Mouse (Mus musculus) myocyte (in vitro differentiated cells): ENCODE data around the gene Zfp853. TPM values are rescaled to one million over a fixed set of nuclear protein-coding genes. Genes with fewer than 3 reads are reported as not detected.
A peak's percentile ranks its signal among the peaks of the same experiment; 100 is the strongest.

Experiments
- H3K27me3 ChIP-seq: one replicate; pipeline ENCODE4 v1.6.1; 2011; ENCODE audit not compliant: control insufficient read depth, insufficient read depth, insufficient read length
- H3K36me3 ChIP-seq: one replicate; pipeline ENCODE4 v1.6.1; 2011; ENCODE audit not compliant: control insufficient read depth, insufficient read depth
- H3K4me2 ChIP-seq: one replicate; pipeline ENCODE4 v1.6.1; 2011; ENCODE audit warnings: low read depth, control low read depth
- H3K4me3 ChIP-seq: one replicate; pipeline ENCODE4 v1.5.1; 2011; ENCODE audit warnings: mild to moderate bottlenecking, control low read depth, moderate library complexity
- H3K79me2 ChIP-seq: one replicate; pipeline ENCODE4 v1.6.1; 2011; ENCODE audit not compliant: control insufficient read depth, insufficient read depth
- H3ac ChIP-seq: one replicate; pipeline ENCODE4 v1.6.1; 2011; ENCODE audit not compliant: control insufficient read depth, insufficient read length
- CEBPB ChIP-seq: IDR thresholded peaks from 2 replicates; pipeline ENCODE4 v1.6.1; 2011; ENCODE audit warnings: mild to moderate bottlenecking, moderate library complexity; ENCODE audit not compliant: poor library complexity, insufficient read depth, severe bottlenecking
- E2F4 ChIP-seq: IDR thresholded peaks from one replicate; pipeline ENCODE4 v1.6.1; 2011; ENCODE audit warnings: mild to moderate bottlenecking, control low read depth, moderate library complexity; ENCODE audit not compliant: insufficient read depth
- MAX ChIP-seq: IDR thresholded peaks from one replicate; pipeline ENCODE4 v1.6.1; 2011; ENCODE audit warnings: low read depth, mild to moderate bottlenecking, control low read depth
- MYOD1 ChIP-seq, 3 experiments: IDR thresholded peaks; one replicate each; pipeline ENCODE4 v1.6.1; 2011; ENCODE audit warnings: control low read depth in 2 of 3, low read depth in 2 of 3, mild to moderate bottlenecking in 2 of 3, moderate library complexity in 1 of 3; ENCODE audit not compliant: insufficient read length in 2 of 3, control insufficient read depth in 1 of 3
- MYOG ChIP-seq, 3 experiments: IDR thresholded peaks; one replicate each; pipeline ENCODE4 v1.6.1; 2011; ENCODE audit warnings: control low read depth in 2 of 3, low read depth in 2 of 3, mild to moderate bottlenecking in 2 of 3; ENCODE audit not compliant: insufficient read length in 2 of 3, control insufficient read depth in 1 of 3, insufficient read depth in 1 of 3
- POLR2A ChIP-seq: IDR thresholded peaks from one replicate; pipeline ENCODE4 v1.6.1; 2011; ENCODE audit warnings: low read depth, mild to moderate bottlenecking, control low read depth, moderate library complexity; ENCODE audit not compliant: insufficient read length
- POLR2AphosphoS2 ChIP-seq: IDR thresholded peaks from one replicate; pipeline ENCODE4 v1.6.1; 2011; ENCODE audit warnings: low read depth, control low read depth; ENCODE audit not compliant: insufficient read length
- REST ChIP-seq: IDR thresholded peaks from one replicate; pipeline ENCODE4 v1.6.1; 2011; ENCODE audit warnings: mild to moderate bottlenecking, control low read depth, moderate library complexity; ENCODE audit not compliant: insufficient read depth, insufficient read length
- SRF ChIP-seq: IDR thresholded peaks from one replicate; pipeline ENCODE4 v1.6.1; 2011; ENCODE audit warnings: low read depth; ENCODE audit not compliant: control insufficient read depth, insufficient read length
- TCF12 ChIP-seq: IDR thresholded peaks from one replicate; pipeline ENCODE4 v1.6.1; 2011; ENCODE audit warnings: mild to moderate bottlenecking, control low read depth; ENCODE audit not compliant: poor library complexity, insufficient read depth, severe bottlenecking
- TCF3 ChIP-seq: IDR thresholded peaks from one replicate; pipeline ENCODE4 v1.6.1; 2011; ENCODE audit warnings: low read depth, control low read depth; ENCODE audit not compliant: insufficient read length
- USF1 ChIP-seq: IDR thresholded peaks from one replicate; pipeline ENCODE4 v1.6.1; 2011; ENCODE audit warnings: low read depth, mild to moderate bottlenecking, control low read depth, moderate library complexity
- polyA plus RNA-seq: library from polyadenylated mRNA; unstranded; fragments of >200 nt; fragmentation: generic; extraction: Trizol; gene quantifications from one replicate; pipeline ENCODE4 v1.2.1, GENCODE M21; 2012; ENCODE audit warnings: missing spikeins

The Zfp853 gene
- polyA plus RNA-seq, 1 experiment = 0.01 TPM

- peaks cover 14% of the 10 kb centered on the region for H3K27me3 ChIP-seq
- H3ac ChIP-seq = no peak overlapping the region
- no peaks in the 10 kb centered on the region for H3K36me3 ChIP-seq
- peaks cover under 1% of the 10 kb centered on the region for H3K79me2 ChIP-seq
- peak overlapping the region; percentile 63 for H3K4me2 ChIP-seq
- TF ChIP-seq POLR2AphosphoS2 (no peak), TCF3 (no peak), TCF12 (no peak), MYOD1 (IDR thresholded peaks at IDR 0.05; ENCODE audit: control insufficient read depth in 1 of 3, insufficient read length in 2 of 3, low read depth in 2 of 3) (no peak), CEBPB (no peak), REST (no peak), POLR2A (no peak), SRF (no peak), USF1 (no peak), E2F4 (no peak)
- H3K4me3 ChIP-seq = no peak overlapping the region
Measured at GRCm38 (mm10) chr5:143333872-143334271, 40.4 kb upstream of the Zfp853 start.

DNA sequence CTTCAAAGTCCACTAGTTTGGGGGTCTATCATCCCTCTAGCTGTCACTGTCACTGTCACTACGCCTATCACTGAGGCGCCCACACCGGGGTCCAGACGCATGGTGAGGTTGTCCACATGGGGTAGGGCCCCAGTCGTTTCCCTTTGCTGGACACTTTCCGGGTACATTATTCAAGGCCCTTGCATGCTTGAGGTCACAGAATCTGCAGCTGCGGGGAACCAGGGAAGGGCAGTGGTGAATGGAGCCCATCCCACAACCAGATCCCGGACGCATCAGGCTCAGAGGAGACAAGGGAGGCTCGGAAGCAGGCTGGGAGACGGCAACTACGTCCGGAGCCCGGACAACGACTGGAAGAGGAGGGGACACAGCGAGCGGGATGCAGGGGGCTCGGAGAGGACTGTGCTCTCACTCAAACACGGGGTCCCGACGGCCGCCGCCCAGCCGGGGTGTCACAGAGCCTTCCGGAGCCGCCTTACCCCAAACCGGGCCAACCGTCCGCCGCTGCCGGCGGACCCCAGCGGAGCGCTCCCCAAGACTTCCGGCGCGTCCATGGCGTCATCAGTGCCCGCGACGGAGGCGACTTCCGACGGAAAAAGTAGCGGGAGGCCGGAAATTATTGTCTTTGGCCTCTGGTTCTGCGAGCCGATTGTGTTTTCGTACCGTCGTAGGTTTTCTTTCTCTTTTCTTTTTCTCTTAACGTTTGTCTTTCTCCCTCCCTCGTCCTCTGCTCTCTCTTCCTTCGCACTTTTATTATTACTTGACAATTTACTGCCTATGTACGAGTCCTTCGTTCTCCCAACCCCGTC is 35.5 kb upstream of the Zfp853 start, which contains the start of gene Zdhhc4:
Zdhhc4 (minus strand) TSS at position 567 of the 806 bp plus-strand sequence.
- H3K4me3 ChIP-seq = peak within 1 kb of the TSS; percentile 96
- peak; percentile 58 for TF ChIP-seq POLR2A
- TF ChIP-seq MYOG (IDR thresholded peaks at IDR 0.05; ENCODE audit: control insufficient read depth in 1 of 3, insufficient read depth in 1 of 3, insufficient read length in 2 of 3, low read depth in 2 of 3) = no peak
- peak; percentile 50 for TF ChIP-seq POLR2AphosphoS2
- no peak for TF ChIP-seq TCF12
- TF ChIP-seq SRF = peak; percentile 75

DNA sequence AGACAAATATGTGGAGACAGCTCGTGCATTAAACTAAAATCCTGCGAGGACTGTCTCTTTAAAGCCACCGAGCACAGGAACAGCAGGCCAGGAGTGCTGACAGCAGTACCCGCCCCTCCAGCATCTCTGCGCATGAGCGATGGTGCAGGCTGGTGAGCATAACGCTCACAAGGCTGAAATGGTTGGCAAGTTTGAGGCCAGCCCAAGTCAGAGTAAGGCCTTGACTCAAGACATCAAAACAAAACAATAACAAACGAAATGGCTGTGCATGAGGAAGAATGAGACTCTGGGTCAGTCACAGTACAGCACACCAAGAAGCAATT is 23.8 kb upstream of the Zfp853 start:
- H3K36me3 ChIP-seq = peaks cover 18% of the 10 kb centered on the region
- TF ChIP-seq E2F4 (no peak), MAX (no peak), TCF3 (no peak), USF1 (no peak), CEBPB (no peak), MYOG (IDR thresholded peaks at IDR 0.05; ENCODE audit: control insufficient read depth in 1 of 3, insufficient read depth in 1 of 3, insufficient read length in 2 of 3, low read depth in 2 of 3) (no peak), MYOD1 (IDR thresholded peaks at IDR 0.05; ENCODE audit: control insufficient read depth in 1 of 3, insufficient read length in 2 of 3, low read depth in 2 of 3) (no peak), SRF (no peak), TCF12 (no peak), POLR2AphosphoS2 (no peak), REST (no peak), POLR2A (no peak)

More for the DNA sequence above, 35.5 kb upstream of the Zfp853 start, which contains the start of gene Zdhhc4:
- Histone ChIP-seq H3K4me2 (peak within 1 kb of the TSS; percentile 97), H3K27me3 (no peaks in the 10 kb centered on the region), H3K79me2 (peaks cover 16% of the 10 kb centered on the region), H3ac (peak within 1 kb of the TSS; percentile 50), H3K36me3 (peaks cover 10% of the 10 kb centered on the region)

GRCm38 (mm10) chr5:143316605-143317287 is 23.3 kb upstream of the Zfp853 start:
- Histone ChIP-seq H3K27me3 (no peaks in the 10 kb centered on the region), H3K4me3 (no peak overlapping the region), H3K79me2 (peaks cover 14% of the 10 kb centered on the region), H3ac (no peak overlapping the region), H3K4me2 (no peak overlapping the region), H3K36me3 (peaks cover 14% of the 10 kb centered on the region)
- TF ChIP-seq MAX (no peak), CEBPB (no peak), SRF (no peak), TCF12 (no peak), TCF3 (no peak), POLR2AphosphoS2 (no peak), POLR2A (no peak)

More for the DNA sequence above, 23.8 kb upstream of the Zfp853 start:
- Histone ChIP-seq H3K4me3 (no peak overlapping the region), H3K4me2 (no peak overlapping the region), H3ac (no peak overlapping the region), H3K27me3 (no peaks in the 10 kb centered on the region), H3K79me2 (peaks cover 14% of the 10 kb centered on the region)

DNA sequence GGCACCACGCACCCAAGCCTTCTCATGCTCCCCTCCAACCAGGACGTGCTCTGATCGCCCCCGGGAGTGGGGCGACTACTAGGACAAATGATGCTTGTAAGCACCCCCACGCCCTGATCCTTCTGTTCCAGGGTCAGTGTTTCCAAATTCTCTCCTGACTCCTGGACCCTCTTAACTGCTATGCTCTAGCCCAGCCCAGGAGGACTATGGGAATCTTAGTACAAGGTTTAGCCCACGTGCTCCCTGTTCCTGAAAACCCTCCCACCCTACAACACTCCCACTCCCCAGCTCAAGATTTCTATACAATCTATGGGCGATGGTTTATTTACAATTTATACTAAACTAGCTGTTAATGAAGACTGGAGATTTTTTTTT is 22.1 kb upstream of the Zfp853 start:
- TF ChIP-seq E2F4 = no peak
- TF ChIP-seq TCF3 = no peak
- no peak for TF ChIP-seq REST
- no peak for TF ChIP-seq POLR2A
- no peak for TF ChIP-seq USF1
- TF ChIP-seq POLR2AphosphoS2 = no peak
- TF ChIP-seq SRF = no peak
- no peak for TF ChIP-seq MAX
- no peak for TF ChIP-seq MYOD1 (IDR thresholded peaks at IDR 0.05; ENCODE audit: control insufficient read depth in 1 of 3, insufficient read length in 2 of 3, low read depth in 2 of 3)
- TF ChIP-seq TCF12 = no peak
- TF ChIP-seq CEBPB = no peak
- TF ChIP-seq MYOG (IDR thresholded peaks at IDR 0.05; ENCODE audit: control insufficient read depth in 1 of 3, insufficient read depth in 1 of 3, insufficient read length in 2 of 3, low read depth in 2 of 3) = no peak
- no peaks in the 10 kb centered on the region for H3K27me3 ChIP-seq
- peaks cover 19% of the 10 kb centered on the region for H3K79me2 ChIP-seq
- peaks cover 9% of the 10 kb centered on the region for H3K36me3 ChIP-seq
- peak overlapping the region; percentile 50 for H3ac ChIP-seq
- H3K4me2 ChIP-seq = peak overlapping the region; percentile 42
- peak overlapping the region; percentile 43 for H3K4me3 ChIP-seq
